Mouse (Mus musculus) lung, adult 2 months (tissue): ENCODE results near the gene Gm9048.

Experiments used
- CTCF ChIP-seq: fragments of 200-500 bp; IDR thresholded peaks from 2 replicates; pipeline ENCODE4 v1.5.1; 2011; ENCODE audit warnings: mild to moderate bottlenecking, low read length, control low read depth; ENCODE audit not compliant: insufficient read depth
- POLR2A ChIP-seq: fragments of 200-500 bp; IDR thresholded peaks from 2 replicates; pipeline ENCODE4 v1.6.1; 2011; ENCODE audit warnings: low read depth, mild to moderate bottlenecking, control low read depth, low read length, borderline replicate concordance; ENCODE audit errors: extremely low read depth

GRCm38 (mm10) chr10:118370443-118370842, 22.0 kb upstream of the Gm9048 start:
- TF ChIP-seq CTCF (peak; percentile 98), POLR2A (no peak)
